Mouse (Mus musculus) lung, postnatal 36 days (tissue): Measurements from ENCODE around the gene Pde6c.
A peak's percentile ranks its signal among the peaks of the same experiment; 100 is the strongest.

ENCODE experiments used
- DNase-seq: peaks from one replicate; pipeline ENCODE4 v3.0.0; 2022; ENCODE audit warnings: mixed read lengths

Gene Pde6c

DNA sequence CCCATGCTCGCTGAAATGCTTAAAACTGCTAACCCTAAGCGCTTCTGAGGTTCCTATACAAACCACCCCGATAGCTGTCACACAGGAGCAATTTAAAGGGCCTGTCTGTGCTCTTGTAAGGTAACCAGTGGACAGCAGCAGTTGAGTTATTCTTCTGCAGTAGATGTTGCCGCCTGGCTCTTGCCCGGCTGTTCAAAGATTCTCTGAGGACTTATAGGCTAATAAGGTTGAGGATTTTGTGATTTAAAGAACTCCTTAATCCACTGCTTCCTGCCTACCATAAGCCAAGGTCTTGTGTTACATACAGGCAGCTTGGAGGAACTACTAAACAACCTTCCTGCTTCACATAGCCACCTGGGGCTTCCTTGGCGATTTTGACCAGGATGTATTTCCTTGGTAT lies at the start of gene Pde6c:
Gene Pde6c, plus strand, starts transcription at position 301 of the 400 bp plus-strand sequence.
- no peak for DNase-seq

DNA sequence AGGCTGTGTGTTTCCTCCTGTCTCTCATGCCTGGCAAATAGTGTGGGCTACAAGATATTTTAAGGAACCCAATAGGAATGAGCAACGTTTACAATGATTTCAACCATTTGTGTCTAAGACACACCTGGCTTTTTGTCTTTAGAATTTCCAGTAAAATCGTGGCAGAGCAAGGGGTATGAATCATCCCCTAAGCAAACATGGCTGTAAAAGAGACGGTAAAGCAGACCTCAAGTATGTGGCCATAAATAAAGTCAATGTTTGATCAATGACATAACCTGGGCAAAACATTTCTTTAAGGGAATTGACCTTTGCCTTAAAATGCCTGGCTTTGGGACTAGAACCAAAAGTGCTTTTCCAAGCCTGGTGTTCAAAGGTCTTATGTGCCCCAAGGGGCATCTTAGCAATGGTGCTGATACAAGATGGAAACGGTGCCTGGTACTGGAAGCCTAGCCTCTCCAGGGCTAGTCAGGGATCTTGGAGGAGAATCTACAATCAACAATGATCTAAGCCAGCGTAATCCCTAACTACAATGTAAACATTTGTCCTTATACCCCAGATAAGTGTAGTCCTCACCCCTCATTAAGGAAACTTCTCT lies 49.6 kb upstream of the Pde6c start:
- no peak for DNase-seq

DNA sequence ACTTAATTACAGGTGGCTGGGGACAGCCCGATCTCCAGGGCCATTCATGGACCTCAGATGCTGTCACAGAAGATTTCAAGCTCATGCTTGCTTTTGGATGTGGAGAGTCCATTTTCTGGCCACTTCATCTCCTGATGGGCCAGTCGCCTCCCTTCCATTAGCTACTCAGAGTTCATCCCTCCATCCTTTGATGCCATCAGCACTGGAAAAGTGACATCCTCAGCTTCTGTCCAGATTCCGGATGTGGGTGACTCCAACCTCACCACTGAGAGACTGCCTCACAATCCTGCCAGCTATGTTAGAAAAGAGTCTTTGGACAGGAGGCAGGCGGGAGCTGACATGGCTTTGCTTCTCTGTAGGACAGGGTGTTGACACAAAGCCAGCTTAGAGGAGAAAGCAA lies 46.7 kb upstream of the Pde6c start:
- DNase-seq, result no peak

DNA sequence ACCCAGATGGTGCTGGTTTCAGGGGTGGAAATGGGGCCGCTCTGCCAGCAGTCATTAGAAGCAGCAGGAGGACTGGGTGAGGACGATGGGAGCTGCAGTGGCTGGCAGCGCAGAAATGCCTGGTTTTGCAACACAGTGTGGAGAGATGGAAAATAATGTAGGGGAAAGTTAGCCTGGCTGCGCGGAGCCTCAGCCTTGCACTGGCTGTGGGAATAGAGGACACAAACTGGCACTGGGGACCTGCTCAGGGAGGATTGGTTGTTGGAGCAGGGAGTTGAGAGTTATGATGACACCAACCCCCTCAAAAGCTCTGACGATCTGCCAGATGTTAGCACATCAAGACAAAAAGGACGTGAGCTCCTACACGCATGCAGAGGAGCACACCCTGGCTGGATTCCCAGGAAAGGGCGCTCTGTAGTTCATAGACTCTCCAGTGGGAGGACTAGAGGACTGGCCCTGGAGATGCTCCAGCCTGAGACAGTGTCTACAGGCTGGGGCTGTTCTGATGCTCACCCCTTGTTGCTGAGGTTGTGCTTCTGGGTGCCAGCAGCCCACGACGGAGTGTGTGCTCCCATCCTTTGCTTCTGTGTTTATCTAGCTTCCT lies 45.5 kb upstream of the Pde6c start:
- peak; percentile 58 for DNase-seq

DNA sequence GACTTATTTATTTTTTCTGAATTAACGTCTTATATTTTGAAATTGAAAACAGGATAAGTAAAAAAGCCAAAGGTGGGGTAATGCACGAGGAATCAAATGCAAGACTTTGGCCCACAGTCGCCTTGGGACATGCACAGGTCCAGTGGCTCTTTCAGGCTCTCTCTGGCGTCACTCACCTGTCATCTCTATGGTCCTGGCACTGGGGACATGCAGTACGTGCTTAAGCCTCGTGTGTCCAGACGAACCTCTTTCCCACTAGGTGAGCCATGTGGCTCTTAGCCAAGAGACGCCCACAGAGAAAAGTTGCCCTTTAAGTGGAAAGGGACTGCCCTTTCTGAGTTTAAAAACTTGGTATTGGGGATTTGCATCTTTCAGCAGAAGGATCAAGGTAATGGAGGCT lies 43.2 kb upstream of the Pde6c start:
- no peak for DNase-seq

DNA sequence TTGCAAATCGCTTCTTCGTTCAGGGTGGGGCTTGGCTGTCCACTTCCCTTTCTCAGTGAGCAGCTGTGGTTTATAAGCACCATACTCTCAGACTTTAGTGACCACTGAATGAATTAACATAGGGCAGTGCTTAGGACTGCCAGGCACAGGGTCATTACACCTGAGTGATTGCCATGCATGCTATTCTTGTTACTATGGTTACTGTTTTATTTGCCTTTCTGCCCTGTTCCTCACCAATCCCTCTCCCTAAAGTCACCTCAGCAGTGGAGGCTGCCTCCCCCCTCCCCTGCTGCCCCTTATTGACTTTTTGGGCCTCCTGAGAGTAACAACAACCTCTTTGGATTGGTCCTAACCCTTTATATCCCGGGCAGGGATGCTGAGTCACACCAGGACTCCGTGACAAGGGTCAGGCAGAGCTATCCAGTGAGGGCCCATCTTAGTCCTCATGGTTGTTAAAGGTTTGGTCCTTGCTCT lies 41.0 kb upstream of the Pde6c start:
- DNase-seq, result peak; percentile 43

DNA sequence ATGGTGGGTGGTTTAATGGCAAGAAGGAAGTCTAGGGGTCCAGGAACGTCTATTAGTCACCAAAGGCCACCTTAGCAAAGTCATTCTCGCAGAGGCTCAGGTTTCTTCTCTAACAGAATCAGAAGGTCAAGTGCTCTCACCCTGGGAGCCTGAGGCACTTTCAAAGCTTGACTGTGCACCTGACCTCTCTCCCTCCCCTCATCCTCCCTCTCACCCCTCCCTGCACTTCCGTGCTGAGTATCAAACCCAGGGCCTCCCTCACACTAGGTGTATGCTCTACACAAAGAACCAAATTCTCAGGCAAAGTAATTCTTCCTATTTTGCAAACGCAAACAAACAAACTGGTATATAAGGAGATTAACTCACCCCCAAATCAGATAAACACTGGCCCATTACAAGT lies 36.4 kb upstream of the Pde6c start:
- peak; percentile 61 for DNase-seq

DNA sequence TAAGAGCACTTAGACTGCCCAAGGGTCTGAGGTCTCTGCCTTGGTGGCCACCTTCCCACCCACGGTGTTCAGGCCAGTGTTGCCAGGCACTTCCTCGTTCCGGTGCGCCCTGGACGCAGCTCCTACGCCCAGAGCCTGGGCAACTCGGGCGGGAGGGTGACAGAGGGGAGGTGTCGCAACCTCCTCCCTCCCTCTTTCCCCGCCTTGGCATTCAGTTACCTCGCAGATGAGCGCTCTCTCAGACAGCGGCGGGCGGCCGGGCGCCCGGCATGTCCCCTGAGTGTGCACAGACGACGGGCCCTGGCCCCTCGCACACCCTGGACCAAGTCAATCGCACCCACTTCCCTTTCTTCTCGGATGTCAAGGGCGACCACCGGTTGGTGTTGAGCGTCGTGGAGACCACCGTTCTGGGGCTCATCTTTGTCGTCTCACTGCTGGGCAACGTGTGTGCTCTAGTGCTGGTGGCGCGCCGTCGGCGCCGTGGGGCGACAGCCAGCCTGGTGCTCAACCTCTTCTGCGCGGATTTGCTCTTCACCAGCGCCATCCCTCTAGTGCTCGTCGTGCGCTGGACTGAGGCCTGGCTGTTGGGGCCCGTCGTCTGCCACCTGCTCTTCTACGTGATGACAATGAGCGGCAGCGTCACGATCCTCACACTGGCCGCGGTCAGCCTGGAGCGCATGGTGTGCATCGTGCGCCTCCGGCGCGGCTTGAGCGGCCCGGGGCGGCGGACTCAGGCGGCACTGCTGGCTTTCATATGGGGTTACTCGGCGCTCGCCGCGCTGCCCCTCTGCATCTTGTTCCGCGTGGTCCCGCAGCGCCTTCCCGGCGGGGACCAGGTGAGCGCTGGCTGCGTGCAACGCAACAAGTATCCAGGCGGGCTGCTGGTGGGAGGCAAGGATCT lies 35.5 kb upstream of the Pde6c start, which contains the start of gene Ffar4:
Gene Ffar4, plus strand, starts transcription at position 214 of the 901 bp plus-strand sequence.
- peak; percentile 82 for DNase-seq

DNA sequence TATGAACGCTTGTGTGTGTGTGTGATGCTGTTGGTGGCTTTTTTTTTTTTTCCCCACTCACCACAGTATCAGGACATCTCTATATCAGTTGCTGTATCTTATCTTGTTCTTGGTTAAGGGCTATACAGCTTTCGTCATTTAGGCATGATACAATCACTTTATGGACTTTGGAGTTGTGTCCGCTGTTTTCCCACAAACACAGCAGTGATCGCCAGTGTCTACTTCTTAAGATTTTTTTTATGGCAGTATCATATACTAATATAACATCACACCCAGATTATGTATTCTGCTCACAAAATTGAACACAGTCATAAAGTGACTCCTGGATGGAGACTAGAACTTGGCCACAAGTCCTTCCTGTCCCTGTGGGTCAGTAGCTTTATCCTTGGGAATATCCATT lies 24.7 kb upstream of the Pde6c start:
- DNase-seq, result no peak

DNA sequence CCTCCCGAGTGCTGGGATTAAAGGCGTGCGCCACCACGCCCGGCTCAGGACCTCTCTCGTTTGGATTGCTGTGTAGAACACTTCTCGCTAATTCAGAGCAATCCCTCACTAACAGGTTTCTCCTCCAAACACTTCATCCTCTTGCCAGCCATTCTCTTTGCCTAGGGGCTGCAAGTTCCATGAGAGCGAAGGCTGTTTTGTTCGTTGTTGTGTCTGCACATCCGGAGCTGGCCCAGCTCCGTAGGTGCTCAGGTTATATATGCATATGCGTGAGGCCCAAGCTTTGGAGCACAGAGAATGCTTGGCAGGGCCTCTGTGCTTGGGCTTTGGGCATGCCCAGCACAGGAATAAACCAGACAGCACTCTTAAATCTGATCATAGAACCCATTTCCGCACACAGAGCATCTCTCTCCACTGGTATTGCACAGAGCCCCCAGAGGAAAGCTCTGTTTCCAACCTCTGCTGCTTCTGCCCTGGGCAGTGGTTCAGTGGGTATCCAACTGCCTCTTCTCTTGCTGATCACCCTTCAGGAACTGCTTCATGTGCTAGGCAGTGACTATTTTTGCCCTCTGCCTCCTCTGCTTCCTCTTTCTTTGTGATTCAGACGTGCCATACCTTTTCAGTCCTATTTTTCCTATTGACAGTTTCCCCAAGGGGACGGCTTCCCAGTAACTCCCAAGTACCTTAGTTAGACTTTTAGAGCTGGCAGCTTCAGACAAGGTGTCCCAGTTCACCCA lies 22.9 kb upstream of the Pde6c start:
- DNase-seq, result no peak

DNA sequence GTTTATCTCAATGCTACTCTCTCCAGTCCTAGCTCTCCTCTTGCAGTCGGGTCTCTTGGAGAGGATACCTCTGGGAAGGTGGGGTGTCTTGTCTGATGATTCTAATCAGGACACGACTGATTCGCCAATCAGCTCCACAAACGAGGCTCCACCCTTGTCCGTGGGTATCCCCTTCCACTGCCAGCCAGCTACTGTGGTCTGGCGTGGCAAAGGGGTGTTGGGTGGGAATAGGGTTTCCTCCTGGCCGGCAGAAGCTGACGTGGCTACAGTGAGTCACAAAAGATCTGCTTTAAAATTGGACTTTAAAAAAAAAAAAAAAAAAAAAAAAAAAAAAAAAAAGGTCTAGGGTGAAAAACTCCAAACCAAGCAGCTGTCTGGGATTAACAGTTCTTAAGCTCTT lies 21.5 kb upstream of the Pde6c start:
- DNase-seq, result no peak

DNA sequence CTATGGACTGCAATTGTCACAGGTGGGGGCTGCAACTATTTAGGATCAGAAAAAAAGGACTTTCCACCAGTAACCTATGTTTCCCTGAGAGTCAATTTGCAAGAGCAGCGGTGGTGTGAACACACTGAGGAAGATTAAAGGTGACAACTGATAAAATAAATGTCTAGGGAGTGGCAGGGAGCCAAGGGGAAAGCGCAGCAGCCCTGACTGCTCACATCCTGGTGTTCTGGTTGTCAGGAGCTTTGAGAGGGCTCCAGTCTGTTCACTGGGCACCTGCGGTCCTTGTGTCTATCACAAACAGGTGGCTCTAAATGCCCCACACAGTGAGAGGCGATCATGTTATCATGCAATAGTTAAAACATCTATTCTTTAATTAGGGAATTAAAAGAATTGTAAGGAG lies 20.0 kb upstream of the Pde6c start:
- no peak for DNase-seq

DNA sequence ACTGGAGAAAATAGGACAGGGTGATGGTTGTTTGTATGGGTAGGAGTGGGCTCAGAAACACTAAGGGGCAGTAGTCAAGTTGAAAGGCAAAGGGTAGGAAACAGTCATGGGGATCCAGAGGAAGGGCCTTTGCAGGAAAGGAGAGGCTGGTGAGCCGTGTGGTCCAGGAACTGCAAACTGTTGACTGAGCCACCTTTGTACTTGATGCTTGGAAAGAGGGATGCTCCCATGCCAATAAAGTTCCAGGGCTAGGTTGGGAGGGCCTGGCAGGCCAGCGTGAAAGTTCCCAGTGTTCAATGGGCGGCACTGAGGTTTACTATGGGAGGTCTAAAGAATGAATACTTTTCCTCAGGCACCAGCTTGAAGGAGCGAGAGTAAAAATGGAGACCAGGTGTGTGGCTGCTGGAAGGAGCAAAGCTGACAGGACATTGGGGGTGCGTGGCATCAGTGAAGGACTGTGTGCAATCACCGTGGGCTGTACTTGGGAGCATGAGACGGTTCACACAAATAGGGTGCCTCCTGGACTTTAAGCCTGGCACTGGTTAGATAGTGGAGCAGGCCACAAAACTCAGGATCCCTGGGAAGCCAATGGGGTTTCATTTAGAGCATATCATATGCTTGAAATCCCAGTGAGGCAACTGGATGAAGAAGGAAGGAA lies 17.6 kb upstream of the Pde6c start:
- no peak for DNase-seq

DNA sequence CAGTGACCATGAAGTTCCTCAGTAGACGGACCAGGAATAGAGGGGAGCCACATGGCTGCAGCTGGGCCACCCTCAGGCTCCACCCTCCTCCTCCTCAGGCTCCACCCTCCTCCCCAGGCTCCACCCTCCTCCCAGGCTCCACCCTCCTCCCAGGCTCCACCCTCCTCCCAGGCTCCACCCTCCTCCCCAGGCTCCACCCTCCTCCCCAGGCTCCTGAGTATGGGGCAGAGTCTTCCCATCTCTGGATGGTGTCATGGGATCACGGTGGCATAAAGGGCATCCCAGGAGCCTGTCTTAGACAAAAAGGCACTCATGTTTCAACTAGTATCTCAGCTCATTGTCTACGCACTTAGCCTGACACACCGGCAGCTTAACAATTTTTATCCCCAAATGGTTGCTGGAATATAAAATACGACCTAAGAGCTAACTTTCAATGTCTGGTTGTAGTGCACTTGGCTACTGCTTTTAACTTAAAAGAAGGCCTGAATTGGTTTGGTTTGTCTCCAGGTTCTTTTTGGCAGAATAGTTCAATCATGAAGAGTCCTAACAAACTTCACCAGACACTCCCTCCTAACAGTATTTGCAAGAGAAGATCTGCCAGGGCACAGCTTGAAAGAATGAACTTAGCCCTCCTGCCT lies 12.3 kb upstream of the Pde6c start:
- no peak for DNase-seq

DNA sequence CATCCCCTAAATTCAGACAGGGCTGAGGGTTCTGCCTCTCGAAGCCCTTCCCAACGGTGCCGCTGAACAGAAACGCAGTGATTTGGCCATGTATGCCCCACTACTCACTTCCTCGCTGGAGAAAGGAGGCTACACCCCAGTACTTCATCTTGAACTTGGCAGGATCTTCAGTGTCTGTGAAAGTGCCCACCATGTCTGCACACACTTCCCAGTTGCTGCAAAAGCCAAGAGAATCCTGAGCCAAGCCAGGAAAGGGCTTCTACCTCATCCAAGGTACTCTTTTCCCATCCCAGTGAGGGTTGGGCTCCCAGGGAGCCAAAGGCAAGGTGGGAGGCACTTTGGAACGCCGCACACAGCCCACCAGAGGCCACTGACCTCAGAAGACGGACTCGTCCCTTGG lies 8.7 kb upstream of the Pde6c start:
- no peak for DNase-seq

DNA sequence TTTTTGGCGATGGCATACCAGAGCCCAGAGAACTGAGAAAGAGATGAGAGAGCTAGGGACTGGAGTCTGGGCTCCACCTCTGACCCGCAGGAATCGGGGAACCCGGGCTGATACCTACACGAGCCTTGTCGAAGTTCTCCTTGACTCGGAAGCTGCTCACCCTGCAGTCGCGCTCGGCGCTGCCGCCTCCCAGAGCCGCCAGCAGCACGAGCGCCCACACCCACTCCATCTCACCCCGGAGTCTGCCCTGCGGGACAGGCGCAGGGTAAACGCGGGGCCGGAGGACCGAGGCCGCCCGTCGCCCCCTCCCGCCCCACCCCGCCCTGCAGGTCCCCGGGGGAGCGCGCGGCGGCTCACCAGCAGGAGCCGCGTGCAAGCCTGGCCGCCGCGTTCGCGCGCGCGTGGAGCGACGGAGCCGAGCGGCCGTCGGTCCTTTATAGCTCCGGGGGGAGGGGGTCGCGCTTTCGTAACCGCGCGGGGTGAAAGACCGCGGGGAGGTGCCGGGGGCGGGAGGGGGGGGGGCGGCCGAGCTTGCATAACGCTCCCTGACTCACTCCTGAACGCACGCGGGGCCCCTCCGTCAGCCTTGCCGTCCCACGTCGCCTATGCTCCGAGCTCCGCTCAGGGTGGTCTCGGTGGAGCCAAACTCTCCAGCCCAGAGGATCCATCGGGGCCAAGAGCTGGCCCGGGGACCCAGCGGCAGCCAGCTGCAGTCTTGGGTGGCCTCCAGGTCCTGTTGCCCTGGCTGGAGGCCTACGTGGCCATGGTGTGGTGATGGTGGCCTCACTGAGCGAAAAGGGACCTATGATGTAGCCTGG lies 8.0 kb upstream of the Pde6c start:
- peak; percentile 15 for DNase-seq

DNA sequence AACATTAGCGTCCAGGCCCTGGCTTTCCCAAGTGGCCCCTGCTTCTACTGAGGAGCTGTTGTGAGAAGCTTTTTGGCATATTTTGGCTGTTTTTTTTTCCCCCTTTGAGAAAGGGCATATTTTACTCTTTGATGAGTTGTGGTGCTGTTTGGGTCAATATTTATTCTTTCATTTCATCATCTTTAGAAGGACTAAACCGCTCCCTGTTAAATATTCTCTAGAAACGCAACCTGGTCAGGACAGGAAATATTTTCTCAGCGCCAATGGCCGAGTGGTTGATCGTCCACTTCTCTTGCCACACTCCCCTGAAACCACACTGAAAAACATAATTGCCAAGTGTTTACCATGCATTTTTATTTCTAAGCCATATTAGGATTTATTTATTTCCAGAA lies 7.4 kb upstream of the Pde6c start, which contains the start of gene Rbp4:
Gene Rbp4, minus strand, starts transcription at position 63 of the 392 bp plus-strand sequence.
- peak; percentile 3 for DNase-seq

DNA sequence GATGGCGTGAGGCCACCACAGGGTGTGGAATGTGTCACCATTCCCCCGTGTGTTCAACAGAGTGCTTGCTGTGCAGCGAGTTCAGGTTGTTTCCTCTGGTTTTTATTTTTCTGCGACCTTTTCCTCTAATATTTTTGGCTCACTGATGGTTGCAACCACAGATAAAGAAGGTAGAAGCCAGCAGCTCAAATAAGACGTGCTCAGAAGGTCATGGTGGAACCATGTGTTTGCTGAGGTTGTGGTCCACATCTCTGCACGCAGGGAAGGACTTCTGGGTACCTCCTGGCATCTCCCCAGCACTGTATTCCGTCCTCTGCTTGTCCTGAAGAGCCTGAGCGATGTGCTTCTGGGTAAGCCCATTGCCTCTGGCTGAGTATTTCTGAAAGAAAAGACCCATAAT lies 5.9 kb upstream of the Pde6c start:
- no peak for DNase-seq

DNA sequence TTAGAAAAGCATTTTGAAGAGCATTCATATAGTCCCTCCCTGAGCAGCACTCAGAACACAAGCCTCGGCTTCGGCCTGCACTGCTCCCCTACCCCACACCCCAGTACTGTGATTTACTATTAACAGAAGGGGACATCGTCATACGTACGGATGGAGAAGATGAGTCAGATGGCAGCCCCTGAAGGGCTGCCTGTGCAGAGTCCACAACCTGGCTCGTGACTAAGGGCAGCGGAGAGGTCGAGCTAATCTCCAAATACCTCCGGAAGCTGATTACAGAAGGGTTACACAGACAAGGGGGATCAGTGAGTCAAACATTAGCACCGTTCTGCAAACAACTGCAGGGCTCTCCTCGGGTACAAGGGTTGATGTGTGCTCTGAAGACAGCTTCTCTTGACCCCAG lies 1.4 kb downstream of the Pde6c start:
- DNase-seq, result no peak

DNA sequence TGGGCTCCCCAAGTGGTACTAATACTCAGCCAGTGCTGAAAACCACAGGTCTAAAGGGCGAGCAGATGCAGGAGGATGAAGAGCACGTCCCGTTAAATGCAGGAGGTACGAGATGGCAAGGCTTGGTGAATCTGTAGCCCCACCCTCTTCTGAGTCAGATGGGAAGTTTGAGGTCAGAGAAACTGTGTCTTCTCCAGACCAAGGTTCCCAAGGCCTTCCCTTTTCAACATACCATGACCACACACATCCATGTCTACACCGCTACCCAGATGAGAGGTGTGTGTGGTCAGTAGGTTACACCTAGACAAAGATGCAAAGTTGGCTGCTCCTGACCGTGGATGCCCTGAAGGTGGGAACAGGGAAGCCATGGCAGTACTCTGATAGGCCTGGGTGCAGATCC lies 2.2 kb downstream of the Pde6c start:
- DNase-seq, result no peak
